Mouse (Mus musculus): ENCODE results near the gene Klf11.
"Not testable (repeated sequence)": the region's sequence is repeated elsewhere in the genome, so short reads cannot be mapped to it uniquely, and the experiment has no call there.

Klf11 gene

GRCm38 (mm10) chr12:24651063-24651557 is at the start of gene Klf11:
Klf11 (plus strand) TSS chr12:24651274.
- peak; percentile 97 for DNase-seq (ENCODE audit: low read depth, low spot score)

- peak; percentile 64 for DNase-seq (ENCODE audit: low read depth, low spot score)
Measured at GRCm38 (mm10) chr12:24603266-24603665, 47.8 kb upstream of the Klf11 start.

GRCm38 (mm10) chr12:24606166-24606565 is 44.9 kb upstream of the Klf11 start:
- no peak for DNase-seq (ENCODE audit: low read depth, low spot score)

GRCm38 (mm10) chr12:24612591-24612990 is 38.5 kb upstream of the Klf11 start:
- no peak for DNase-seq (ENCODE audit: low read depth, low spot score)

GRCm38 (mm10) chr12:24614452-24615075 is 36.5 kb upstream of the Klf11 start:
- no peak for DNase-seq (ENCODE audit: low read depth, low spot score)

- no peak for DNase-seq (ENCODE audit: low read depth, low spot score)
Measured at GRCm38 (mm10) chr12:24615140-24615539, 35.9 kb upstream of the Klf11 start.

- DNase-seq (ENCODE audit: low read depth, low spot score) = no peak
Measured at GRCm38 (mm10) chr12:24619436-24619835, 31.6 kb upstream of the Klf11 start.

GRCm38 (mm10) chr12:24623486-24624251 is 27.4 kb upstream of the Klf11 start:
- DNase-seq (ENCODE audit: low read depth, low spot score) = peak; percentile 44

GRCm38 (mm10) chr12:24626401-24626800 is 24.7 kb upstream of the Klf11 start:
- DNase-seq (ENCODE audit: low read depth, low spot score) = no peak

- DNase-seq (ENCODE audit: low read depth, low spot score) = no peak
Measured at GRCm38 (mm10) chr12:24627215-24627614, 23.9 kb upstream of the Klf11 start.

- DNase-seq (ENCODE audit: low read depth, low spot score) = peak; percentile 33
Measured at GRCm38 (mm10) chr12:24630220-24630619, 20.9 kb upstream of the Klf11 start.

- DNase-seq (ENCODE audit: low read depth, low spot score) = no peak
Measured at GRCm38 (mm10) chr12:24632404-24632803, 18.7 kb upstream of the Klf11 start.

- no peak for DNase-seq (ENCODE audit: low read depth, low spot score)
Measured at GRCm38 (mm10) chr12:24633753-24634191, 17.3 kb upstream of the Klf11 start.

GRCm38 (mm10) chr12:24634212-24634611 is 16.9 kb upstream of the Klf11 start:
- no peak for DNase-seq (ENCODE audit: low read depth, low spot score)

GRCm38 (mm10) chr12:24634648-24635047 is 16.4 kb upstream of the Klf11 start:
- no peak for DNase-seq (ENCODE audit: low read depth, low spot score)

- DNase-seq (ENCODE audit: low read depth, low spot score) = not testable (repeated sequence)
Measured at GRCm38 (mm10) chr12:24638787-24639186, 12.3 kb upstream of the Klf11 start.

- DNase-seq (ENCODE audit: low read depth, low spot score) = no peak
Measured at GRCm38 (mm10) chr12:24642370-24642802, 8.7 kb upstream of the Klf11 start.

GRCm38 (mm10) chr12:24644125-24644571 is 6.9 kb upstream of the Klf11 start:
- DNase-seq (ENCODE audit: low read depth, low spot score) = no peak

- DNase-seq (ENCODE audit: low read depth, low spot score) = no peak
Measured at GRCm38 (mm10) chr12:24645901-24646300, 5.2 kb upstream of the Klf11 start.

GRCm38 (mm10) chr12:24648094-24648493 is 3.0 kb upstream of the Klf11 start:
- no peak for DNase-seq (ENCODE audit: low read depth, low spot score)

GRCm38 (mm10) chr12:24650415-24651062 is 535 bp upstream of the Klf11 start:
- no peak for DNase-seq (ENCODE audit: low read depth, low spot score)

GRCm38 (mm10) chr12:24651642-24652342 is 718 bp downstream of the Klf11 start:
- DNase-seq (ENCODE audit: low read depth, low spot score) = peak; percentile 95

Measured in mesoderm, embryonic 11.5 days (tissue).